Mouse (Mus musculus): ENCODE results near the gene Crhr1. TPM values are rescaled to one million over a fixed set of nuclear protein-coding genes. Genes with fewer than 3 reads are reported as not detected.

Crhr1 gene
- total RNA-seq (2021), result not detected
- not detected in 2 replicates for polyA plus RNA-seq (2012; rRNA removed)
- long read RNA-seq, result 0 reads

GRCm38 (mm10) chr11:104132580-104133441 lies at the start of gene Crhr1:
TSS of gene Crhr1 (plus strand) at chr11:104132855.
- Histone ChIP-seq H3K9ac (ENCODE audit: low read depth, low read length) (no peak within 1 kb of the TSS), H3K4me1 (ENCODE audit: control insufficient read depth, insufficient read depth, low read length) (no peaks in the 10 kb centered on the region), H3K36me3 (ENCODE audit: control insufficient read depth, insufficient read depth, low read length) (no peaks in the 10 kb centered on the region), H3K79me2 (replicated peaks; ENCODE audit: control insufficient read depth, insufficient read depth, low read length) (no peaks in the 10 kb centered on the region), H3K27me3 (ENCODE audit: control insufficient read depth, insufficient read depth, low read length) (peaks cover 17% of the 10 kb centered on the region), H3K27ac (no peak within 1 kb of the TSS), H3K4me3 (no peak within 1 kb of the TSS)
- WGBS, result 2% methylated on average over 69 of the region's 80 CpGs
- intact Hi-C loops (cut with DNase I), result no loop called here
- TF ChIP-seq CTCF (IDR thresholded peaks at IDR 0.05) (no peak), POLR2A (IDR thresholded peaks at IDR 0.05; ENCODE audit: insufficient read depth, low read depth, low read length) (no peak), EP300 (IDR thresholded peaks at IDR 0.05; ENCODE audit: insufficient read depth, low read depth, low read length) (no peak)
- DNase-seq, result no peak

- Histone ChIP-seq H3K27me3 (ENCODE audit: control insufficient read depth, insufficient read depth, low read length) (no peaks in the 10 kb centered on the region; the same call in 1 of the 2 replicates), H3K4me3 (no peak overlapping the region), H3K36me3 (ENCODE audit: control insufficient read depth, insufficient read depth, low read length) (no peaks in the 10 kb centered on the region), H3K79me2 (replicated peaks; ENCODE audit: control insufficient read depth, insufficient read depth, low read length) (no peaks in the 10 kb centered on the region), H3K27ac (no peak overlapping the region), H3K4me1 (ENCODE audit: control insufficient read depth, insufficient read depth, low read length) (no peaks in the 10 kb centered on the region), H3K9ac (ENCODE audit: low read depth, low read length) (no peak overlapping the region)
- 55% methylated on average over 7 of the region's 7 CpGs for whole genome bisulfite sequencing
- no peak for DNase-seq
- no peak for TF ChIP-seq EP300 (IDR thresholded peaks at IDR 0.05; ENCODE audit: insufficient read depth, low read depth, low read length)
- no peak for TF ChIP-seq CTCF (IDR thresholded peaks at IDR 0.05)
- TF ChIP-seq POLR2A (IDR thresholded peaks at IDR 0.05; ENCODE audit: insufficient read depth, low read depth, low read length), result no peak
- intact Hi-C loops (cut with DNase I), result no loop called here
These were observed 49.4 kb upstream of the Crhr1 start for GRCm38 (mm10) chr11:104083248-104083647.

- Histone ChIP-seq H3K27me3 (ENCODE audit: control insufficient read depth, insufficient read depth, low read length) (no peaks in the 10 kb centered on the region; the same call in 1 of the 2 replicates), H3K27ac (no peak overlapping the region), H3K79me2 (replicated peaks; ENCODE audit: control insufficient read depth, insufficient read depth, low read length) (no peaks in the 10 kb centered on the region), H3K9ac (ENCODE audit: low read depth, low read length) (no peak overlapping the region), H3K4me1 (ENCODE audit: control insufficient read depth, insufficient read depth, low read length) (no peaks in the 10 kb centered on the region), H3K36me3 (ENCODE audit: control insufficient read depth, insufficient read depth, low read length) (no peaks in the 10 kb centered on the region), H3K4me3 (no peak overlapping the region)
- WGBS, result 68% methylated on average over 6 of the region's 6 CpGs
- no peak for TF ChIP-seq EP300 (IDR thresholded peaks at IDR 0.05; ENCODE audit: insufficient read depth, low read depth, low read length)
- TF ChIP-seq POLR2A (IDR thresholded peaks at IDR 0.05; ENCODE audit: insufficient read depth, low read depth, low read length), result no peak
- TF ChIP-seq CTCF (IDR thresholded peaks at IDR 0.05), result no peak
- intact Hi-C loops (cut with DNase I), result no loop called here
- DNase-seq, result no peak
These were observed 48.9 kb upstream of the Crhr1 start for GRCm38 (mm10) chr11:104083716-104084115.

GRCm38 (mm10) chr11:104088519-104088918 lies 44.1 kb upstream of the Crhr1 start:
- no peak overlapping the region for H3K9ac ChIP-seq (ENCODE audit: low read depth, low read length)
- no peaks in the 10 kb centered on the region for H3K36me3 ChIP-seq (ENCODE audit: control insufficient read depth, insufficient read depth, low read length)
- intact Hi-C loops (cut with DNase I), result no loop called here
- H3K27ac ChIP-seq, result no peak overlapping the region
- no peak overlapping the region for H3K4me3 ChIP-seq
- 56% methylated on average over 10 of the region's 10 CpGs for WGBS
- TF ChIP-seq EP300 (IDR thresholded peaks at IDR 0.05; ENCODE audit: insufficient read depth, low read depth, low read length) (no peak), CTCF (IDR thresholded peaks at IDR 0.05) (no peak), POLR2A (IDR thresholded peaks at IDR 0.05; ENCODE audit: insufficient read depth, low read depth, low read length) (no peak)
- H3K27me3 ChIP-seq (ENCODE audit: control insufficient read depth, insufficient read depth, low read length), result no peaks in the 10 kb centered on the region; the same call in 1 of the 2 replicates
- no peaks in the 10 kb centered on the region for H3K4me1 ChIP-seq (ENCODE audit: control insufficient read depth, insufficient read depth, low read length)
- no peak for DNase-seq
- no peaks in the 10 kb centered on the region for H3K79me2 ChIP-seq (replicated peaks; ENCODE audit: control insufficient read depth, insufficient read depth, low read length)

GRCm38 (mm10) chr11:104090769-104091168 lies 41.9 kb upstream of the Crhr1 start:
- Histone ChIP-seq H3K36me3 (ENCODE audit: control insufficient read depth, insufficient read depth, low read length) (no peaks in the 10 kb centered on the region), H3K27me3 (ENCODE audit: control insufficient read depth, insufficient read depth, low read length) (no peaks in the 10 kb centered on the region; the same call in 1 of the 2 replicates)

GRCm38 (mm10) chr11:104095151-104095550 lies 37.5 kb upstream of the Crhr1 start:
- intact Hi-C loops (cut with DNase I), result no loop called here
- no peaks in the 10 kb centered on the region for H3K79me2 ChIP-seq (replicated peaks; ENCODE audit: control insufficient read depth, insufficient read depth, low read length)
- no peak for TF ChIP-seq CTCF (IDR thresholded peaks at IDR 0.05)
- TF ChIP-seq EP300 (IDR thresholded peaks at IDR 0.05; ENCODE audit: insufficient read depth, low read depth, low read length), result no peak
- TF ChIP-seq POLR2A (IDR thresholded peaks at IDR 0.05; ENCODE audit: insufficient read depth, low read depth, low read length), result no peak

More at GRCm38 (mm10) chr11:104090769-104091168, 41.9 kb upstream of the Crhr1 start:
- no peaks in the 10 kb centered on the region for H3K4me1 ChIP-seq (ENCODE audit: control insufficient read depth, insufficient read depth, low read length)
- H3K79me2 ChIP-seq (replicated peaks; ENCODE audit: control insufficient read depth, insufficient read depth, low read length), result no peaks in the 10 kb centered on the region
- no peak overlapping the region for H3K4me3 ChIP-seq
- TF ChIP-seq EP300 (IDR thresholded peaks at IDR 0.05; ENCODE audit: insufficient read depth, low read depth, low read length), result no peak
- no peak for TF ChIP-seq POLR2A (IDR thresholded peaks at IDR 0.05; ENCODE audit: insufficient read depth, low read depth, low read length)
- TF ChIP-seq CTCF (IDR thresholded peaks at IDR 0.05), result no peak
- intact Hi-C loops (cut with DNase I), result no loop called here
- no peak overlapping the region for H3K27ac ChIP-seq
- no peak for DNase-seq
- no peak overlapping the region for H3K9ac ChIP-seq (ENCODE audit: low read depth, low read length)

More at GRCm38 (mm10) chr11:104095151-104095550, 37.5 kb upstream of the Crhr1 start:
- Histone ChIP-seq H3K27me3 (ENCODE audit: control insufficient read depth, insufficient read depth, low read length) (no peaks in the 10 kb centered on the region), H3K4me3 (no peak overlapping the region), H3K27ac (no peak overlapping the region), H3K4me1 (ENCODE audit: control insufficient read depth, insufficient read depth, low read length) (no peaks in the 10 kb centered on the region), H3K36me3 (ENCODE audit: control insufficient read depth, insufficient read depth, low read length) (no peaks in the 10 kb centered on the region), H3K9ac (ENCODE audit: low read depth, low read length) (no peak overlapping the region)
- no peak for DNase-seq
- 62% methylated on average over 3 of the region's 3 CpGs for WGBS
